Mouse (Mus musculus) inflammation-experienced regulatory T-cells, adult 16 weeks (primary cell): Measurements from ENCODE around the gene Gsta2. TPM values are rescaled to one million over a fixed set of nuclear protein-coding genes. Genes with fewer than 3 reads are reported as not detected.

Source experiments
- polyA plus RNA-seq: library from polyadenylated mRNA; unstranded; fragments of 100-300 nt; shearing (Covaris generic); gene quantifications from one replicate; pipeline ENCODE4 v1.2.1, GENCODE M21; 2017

Gene Gsta2
- polyA plus RNA-seq: not detected

GRCm38 (mm10) chr9:78355611-78356010, at the start of gene Gsta2:
Gsta2 (minus strand) TSS chr9:78355788.

GRCm38 (mm10) chr9:78395630-78396351, 40.2 kb upstream of the Gsta2 start, which contains the start of gene Ddx43:
Ddx43 (plus strand) TSS chr9:78395777.

GRCm38 (mm10) chr9:78378113-78378785, 22.7 kb upstream of the Gsta2 start, which contains the start of gene Ooep:
Ooep (minus strand) TSS chr9:78378725.

GRCm38 (mm10) chr9:78367959-78368358, 12.4 kb upstream of the Gsta2 start, which contains the start of gene Dppa5a:
Dppa5a (minus strand) TSS chr9:78368177.

GRCm38 (mm10) chr9:78327289-78327688, 28.3 kb downstream of the Gsta2 start, which contains the start of gene Omt2b:
Omt2b (plus strand) TSS chr9:78327589.

GRCm38 (mm10) chr9:78314696-78315095, 40.9 kb downstream of the Gsta2 start, which contains the start of gene Omt2a:
Omt2a (minus strand) TSS chr9:78314796.

GRCm38 (mm10) chr9:78289723-78290122, 65.9 kb downstream of the Gsta2 start, which contains the start of gene Gm10639:
Gm10639 (plus strand) TSS chr9:78289923.

Other genes with a start within 250 kb of the Gsta2 start
- gene Fbxo9, start 246.7 kb downstream of the Gsta2 start, polyA plus RNA-seq: 30.3 TPM
- 13.3 TPM for gene Ick, start 246.6 kb downstream of the Gsta2 start, polyA plus RNA-seq
- gene Gsta4, start 173.0 kb downstream of the Gsta2 start, polyA plus RNA-seq: 24.2 TPM
- gene Gsta1, start 125.1 kb downstream of the Gsta2 start, polyA plus RNA-seq: not detected
- gene Gm3776, start 98.7 kb downstream of the Gsta2 start, polyA plus RNA-seq: not detected
- not detected for gene Gm10639, start 65.9 kb downstream of the Gsta2 start, polyA plus RNA-seq
- not detected for gene Omt2a, start 41.0 kb downstream of the Gsta2 start, polyA plus RNA-seq
- not detected for gene Omt2b, start 28.2 kb downstream of the Gsta2 start, polyA plus RNA-seq
- gene Dppa5a, start 12.4 kb upstream of the Gsta2 start, polyA plus RNA-seq: not detected
- not detected for gene Ooep, start 22.9 kb upstream of the Gsta2 start, polyA plus RNA-seq
- gene Ddx43, start 40.0 kb upstream of the Gsta2 start, polyA plus RNA-seq: 5.9 TPM
- gene Cgas, start 87.4 kb upstream of the Gsta2 start, polyA plus RNA-seq: 2.3 TPM
- 17.2 TPM for gene Mto1, start 92.4 kb upstream of the Gsta2 start, polyA plus RNA-seq
- gene Gm17324, start 93.0 kb upstream of the Gsta2 start, polyA plus RNA-seq: not detected
- gene Eef1a1, start 133.4 kb upstream of the Gsta2 start, polyA plus RNA-seq: 4,544 TPM
- 17.5 TPM for gene Slc17a5, start 232.3 kb upstream of the Gsta2 start, polyA plus RNA-seq